Mouse (Mus musculus) neural tube, embryonic 11.5 days (tissue): ENCODE measurements at regions not wholly inside any gene's neighbourhood (a gene's known extent, or its start where the extent isn't known, plus 50 kb on each side); places are given as distances from the start of the nearest gene placed in this dataset.

ENCODE experiments used
- ATAC-seq: fragments of 200-750 bp; cut with Nextera tagmentation; 2 replicates; pipeline ENCODE4 v1.8.0; 2017; ENCODE audit warnings: moderate number of reproducible peaks, mild to moderate bottlenecking, moderate TSS enrichment, moderate library complexity; ENCODE audit not compliant: insufficient read depth, low FRiP score, low TSS enrichment
- DNase-seq: peaks from one replicate; pipeline ENCODE4 v3.0.0-alpha.2; 2015; ENCODE audit warnings: low spot score
- H3K27ac ChIP-seq: fragments of 300-500 bp; sonication (generic); 2 replicates; pipeline ENCODE4 v1.5.1; 2014; ENCODE audit warnings: low read depth, mild to moderate bottlenecking, low read length
- H3K27me3 ChIP-seq: fragments of 300-500 bp; sonication (generic); 2 replicates; pipeline ENCODE4 v1.6.1; 2014; ENCODE audit warnings: mild to moderate bottlenecking, low read length, mixed read lengths; ENCODE audit not compliant: control insufficient read depth, insufficient read depth
- H3K36me3 ChIP-seq: fragments of 300-500 bp; sonication (generic); 2 replicates; pipeline ENCODE4 v1.6.1; 2014; ENCODE audit warnings: mild to moderate bottlenecking, low read length, moderate library complexity, mixed read lengths; ENCODE audit not compliant: control insufficient read depth, insufficient read depth
- H3K4me1 ChIP-seq: fragments of 300-500 bp; sonication (generic); 2 replicates; pipeline ENCODE4 v1.6.1; 2014; ENCODE audit warnings: low read length, mixed read lengths; ENCODE audit not compliant: control insufficient read depth, insufficient read depth
- H3K4me2 ChIP-seq: fragments of 300-500 bp; sonication (generic); 2 replicates; pipeline ENCODE4 v1.6.1; 2014; ENCODE audit warnings: low read depth, mild to moderate bottlenecking, moderate library complexity
- H3K4me3 ChIP-seq: fragments of 300-500 bp; sonication (generic); 2 replicates; pipeline ENCODE4 v1.5.1; 2014; ENCODE audit warnings: low read depth, low read length
- H3K9ac ChIP-seq: fragments of 300-500 bp; sonication (generic); 2 replicates; pipeline ENCODE4 v1.6.1; 2014; ENCODE audit warnings: mild to moderate bottlenecking, low read length
- H3K9me3 ChIP-seq: fragments of 300-500 bp; sonication (generic); 2 replicates; pipeline ENCODE4 v1.6.1; 2016; ENCODE audit warnings: low read length; ENCODE audit not compliant: control insufficient read depth
- whole genome bisulfite sequencing: fragments of 180-500 bp; shearing (Covaris S2); extraction: QIAGEN DNeasy Blood & Tissue Kit; methylation state at CpG from one replicate; pipeline ENCODE4 v1.1.7; 2014; 5-methylcytosine and 5-hydroxymethylcytosine counted together

DNA sequence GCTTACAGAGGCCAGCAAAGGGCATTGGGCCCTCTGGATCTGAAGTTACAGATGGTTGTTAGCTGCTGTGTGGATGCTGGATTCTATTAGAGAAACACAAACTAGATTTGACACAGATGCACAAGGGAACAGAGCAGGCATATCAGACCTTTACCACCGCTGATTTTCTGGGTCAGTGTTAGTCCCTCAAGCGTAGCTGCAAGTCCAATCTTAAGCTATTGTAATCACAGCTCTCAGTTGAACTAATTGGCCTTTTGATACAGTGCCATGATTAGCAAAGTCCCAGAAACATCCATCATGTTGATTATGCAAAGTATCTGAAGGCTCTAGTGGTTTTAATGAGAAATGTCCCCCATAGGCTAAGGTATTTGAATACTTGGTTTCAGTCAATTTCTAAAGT lies 54.2 kb upstream of the Plppr5 start:
- no peaks in the 10 kb centered on the region for H3K9me3 ChIP-seq
- H3K4me1 ChIP-seq: no peaks in the 10 kb centered on the region
- DNase-seq: no peak
- no peak overlapping the region for H3K9ac ChIP-seq
- ATAC-seq: no peak
- 72% methylated on average over 2 of the region's 2 CpGs for WGBS
- no peak overlapping the region for H3K4me3 ChIP-seq
- no peaks in the 10 kb centered on the region for H3K36me3 ChIP-seq
- H3K4me2 ChIP-seq: no peak overlapping the region
- H3K27me3 ChIP-seq: no peaks in the 10 kb centered on the region
- H3K27ac ChIP-seq: no peak overlapping the region

DNA sequence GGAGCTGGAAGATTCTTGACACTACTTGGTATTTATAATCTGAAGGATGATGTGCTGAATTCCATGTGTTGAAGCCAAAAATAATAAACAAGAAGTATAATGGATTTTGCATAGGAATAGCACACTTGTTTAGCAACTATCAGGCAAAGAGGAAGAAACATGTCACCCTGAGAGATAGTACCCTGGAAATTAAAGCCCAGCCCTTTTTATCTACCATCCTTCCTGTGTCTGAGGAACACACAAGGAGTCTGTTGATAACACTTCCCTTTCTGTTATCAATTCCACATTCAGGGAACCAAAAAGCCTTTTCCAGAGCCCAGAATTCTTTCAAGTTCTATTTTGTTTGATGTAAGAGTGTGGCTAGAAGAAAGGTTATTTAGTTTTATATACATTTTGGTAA lies 66.5 kb upstream of the Plppr5 start:
- H3K9me3 ChIP-seq: no peaks in the 10 kb centered on the region
- no peak overlapping the region for H3K4me2 ChIP-seq
- no peaks in the 10 kb centered on the region for H3K27me3 ChIP-seq
- H3K9ac ChIP-seq: no peak overlapping the region
- no peaks in the 10 kb centered on the region for H3K36me3 ChIP-seq
- H3K4me3 ChIP-seq: no peak overlapping the region
- no peaks in the 10 kb centered on the region for H3K4me1 ChIP-seq
- ATAC-seq (no peak), DNase-seq (no peak)
- no peak overlapping the region for H3K27ac ChIP-seq

DNA sequence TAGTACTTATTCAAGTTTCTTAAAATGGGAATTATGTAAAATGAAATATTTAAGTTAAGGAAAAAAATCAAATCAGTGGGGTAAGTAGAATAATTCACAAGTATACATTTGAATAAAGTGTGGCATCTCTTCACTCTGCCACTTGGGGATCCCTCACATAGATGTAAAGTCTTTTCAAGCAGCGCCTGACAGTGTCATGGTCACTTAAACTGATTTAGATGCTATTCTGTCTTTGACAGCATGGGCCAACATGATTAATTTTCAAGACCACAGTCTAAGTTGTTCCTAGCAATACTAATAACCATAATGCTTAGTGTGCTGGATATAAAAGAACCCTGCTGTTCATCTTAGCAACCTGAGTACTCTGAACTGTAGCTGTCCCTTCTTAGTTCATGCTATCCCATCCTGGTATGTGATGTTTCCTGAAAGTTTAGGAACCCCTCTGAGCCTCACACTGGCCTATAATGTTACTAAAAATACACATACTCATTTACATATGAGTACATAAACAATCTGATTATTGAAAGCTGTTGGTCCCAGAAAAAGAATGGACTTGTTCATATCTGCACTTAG lies 68.4 kb upstream of the Plppr5 start:
- Histone ChIP-seq H3K4me1 (no peaks in the 10 kb centered on the region), H3K9ac (no peak overlapping the region), H3K4me3 (no peak overlapping the region), H3K36me3 (no peaks in the 10 kb centered on the region), H3K9me3 (no peaks in the 10 kb centered on the region), H3K4me2 (no peak overlapping the region), H3K27ac (no peak overlapping the region), H3K27me3 (no peaks in the 10 kb centered on the region)
- WGBS: 42% methylated on average over 1 of the region's 1 CpGs
- ATAC-seq (no peak), DNase-seq (no peak)

DNA sequence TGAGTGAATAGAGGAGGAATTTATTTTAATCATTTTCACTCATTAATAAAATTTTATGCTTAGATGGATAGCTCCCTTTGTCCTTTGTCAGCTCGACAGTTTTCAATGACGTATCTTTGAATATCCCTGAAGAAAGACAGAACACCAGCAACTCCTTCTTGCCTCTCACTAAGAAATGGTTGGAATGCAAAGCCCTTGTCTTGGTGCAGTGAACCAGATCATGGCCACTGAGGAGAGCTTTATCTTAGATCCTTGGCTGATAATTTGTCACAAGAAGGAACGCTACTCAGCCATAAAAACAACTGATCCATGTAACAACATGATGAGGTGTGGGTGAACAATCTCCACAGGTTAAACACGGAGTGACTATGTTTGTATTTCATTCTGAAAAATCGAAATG lies 73.5 kb upstream of the Plppr5 start:
- no peak overlapping the region for H3K4me2 ChIP-seq
- no peaks in the 10 kb centered on the region for H3K36me3 ChIP-seq
- WGBS: 30% methylated on average over 5 of the region's 5 CpGs

DNA sequence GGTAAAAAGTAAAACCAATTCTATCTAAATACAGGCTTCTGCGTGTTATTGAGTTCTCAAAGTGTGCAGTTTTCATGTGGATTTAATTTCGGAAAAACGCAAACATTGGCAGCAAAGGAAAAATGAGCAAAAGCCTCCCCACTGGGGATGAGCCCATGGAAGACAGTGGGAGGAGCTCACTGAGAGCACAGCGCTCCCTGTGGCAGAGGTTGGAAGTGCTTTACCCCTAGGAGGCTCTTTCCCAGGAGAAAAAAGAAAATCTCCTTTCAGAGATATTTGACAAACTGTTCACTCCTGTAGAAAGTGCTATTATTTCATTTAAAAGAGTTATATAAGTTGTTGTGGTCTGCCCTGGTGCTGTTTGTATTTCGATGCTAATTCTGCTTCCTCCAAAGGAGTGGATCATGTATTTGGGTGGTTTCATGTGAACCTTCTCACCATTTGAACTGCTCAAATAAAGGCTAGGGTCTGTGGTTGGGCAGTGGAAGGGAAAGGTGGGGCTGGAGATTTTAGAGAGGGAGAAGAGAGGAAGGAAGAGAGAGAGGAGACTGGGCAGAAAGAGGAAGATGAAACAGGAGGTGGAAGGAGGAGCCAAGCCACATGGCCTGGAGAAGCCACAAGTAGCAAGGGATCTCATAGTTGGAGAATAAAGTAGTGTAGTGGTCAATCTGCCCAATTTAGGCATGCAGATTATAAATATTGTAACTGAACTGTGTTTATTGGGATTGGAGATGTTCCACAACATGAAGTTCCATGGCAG lies 76.3 kb upstream of the Plppr5 start:
- Histone ChIP-seq H3K36me3 (no peaks in the 10 kb centered on the region), H3K27me3 (no peaks in the 10 kb centered on the region), H3K4me2 (no peak overlapping the region), H3K4me1 (no peaks in the 10 kb centered on the region), H3K27ac (no peak overlapping the region), H3K4me3 (no peak overlapping the region), H3K9me3 (no peaks in the 10 kb centered on the region), H3K9ac (no peak overlapping the region)
- no peak for ATAC-seq
- DNase-seq: peak; percentile 13
- 90% methylated on average over 5 of the region's 5 CpGs for WGBS

More for the DNA sequence above, 73.5 kb upstream of the Plppr5 start:
- Histone ChIP-seq H3K4me3 (no peak overlapping the region), H3K27ac (no peak overlapping the region), H3K9me3 (no peaks in the 10 kb centered on the region), H3K9ac (no peak overlapping the region), H3K27me3 (no peaks in the 10 kb centered on the region), H3K4me1 (no peaks in the 10 kb centered on the region)
- 0 out of 2 replicates have a peak, but pooled peaks have one; percentile 9 for ATAC-seq
- no peak for DNase-seq

DNA sequence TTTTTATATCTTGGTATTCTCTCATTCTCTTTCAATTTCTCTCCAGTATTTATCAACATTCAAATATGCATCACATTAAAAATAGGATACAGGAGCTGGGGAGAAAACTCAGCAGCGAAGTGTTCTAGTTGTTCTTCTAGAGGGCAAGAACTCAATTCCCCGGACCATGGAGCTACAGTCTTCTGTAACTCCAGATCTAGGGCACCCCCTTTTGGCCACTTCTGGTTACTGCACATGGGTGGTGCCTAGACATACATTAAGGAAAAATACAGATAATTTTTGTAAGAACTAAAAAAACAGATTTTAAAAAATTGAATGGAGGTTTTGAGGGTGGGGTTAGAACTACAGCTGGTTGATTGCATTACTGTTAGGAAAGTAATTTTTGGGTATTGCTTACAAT lies 80.5 kb upstream of the Plppr5 start:
- Histone ChIP-seq H3K4me1 (no peaks in the 10 kb centered on the region), H3K4me3 (no peak overlapping the region), H3K36me3 (no peaks in the 10 kb centered on the region), H3K27me3 (no peaks in the 10 kb centered on the region), H3K27ac (no peak overlapping the region), H3K4me2 (no peak overlapping the region), H3K9me3 (no peaks in the 10 kb centered on the region), H3K9ac (no peak overlapping the region)
- WGBS: 68% methylated on average over 2 of the region's 2 CpGs
- DNase-seq (peak; percentile 39), ATAC-seq (no peak)

DNA sequence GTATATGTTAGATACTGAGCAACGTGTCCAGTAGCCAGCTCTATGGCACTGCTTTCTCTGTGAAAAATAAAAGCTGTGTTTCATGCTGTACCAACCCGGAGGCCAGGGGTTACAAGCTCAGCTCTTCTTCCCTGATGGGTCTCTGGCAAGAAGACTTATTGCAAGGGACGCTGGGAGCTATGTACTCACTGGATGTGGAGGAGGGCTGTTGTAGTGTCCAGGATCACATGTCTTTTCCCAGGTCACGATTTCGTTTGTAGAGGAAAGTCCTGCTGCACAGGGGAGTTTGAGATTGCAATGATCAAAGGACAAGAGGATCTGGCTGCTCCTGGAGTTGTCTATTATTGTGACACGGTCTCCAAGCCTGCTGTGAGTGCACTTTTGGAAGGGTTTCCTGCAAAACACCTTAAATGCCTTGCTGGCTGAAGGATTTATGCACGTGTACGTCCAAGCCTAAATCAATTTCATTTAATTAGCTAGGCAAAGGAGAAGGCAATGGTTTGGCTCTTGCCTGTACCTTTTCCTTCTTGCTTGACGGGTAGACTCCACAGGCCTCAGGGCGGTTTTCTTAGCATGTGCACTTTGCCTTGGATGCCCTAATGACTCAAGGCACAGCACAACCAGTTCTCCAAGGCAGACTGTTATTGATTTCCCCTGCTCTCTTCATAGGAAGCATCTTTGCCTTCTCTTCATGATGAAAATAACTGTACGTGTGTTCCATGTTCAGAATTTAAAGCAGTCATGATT lies 87.2 kb upstream of the Plppr5 start:
- no peaks in the 10 kb centered on the region for H3K4me1 ChIP-seq

DNA sequence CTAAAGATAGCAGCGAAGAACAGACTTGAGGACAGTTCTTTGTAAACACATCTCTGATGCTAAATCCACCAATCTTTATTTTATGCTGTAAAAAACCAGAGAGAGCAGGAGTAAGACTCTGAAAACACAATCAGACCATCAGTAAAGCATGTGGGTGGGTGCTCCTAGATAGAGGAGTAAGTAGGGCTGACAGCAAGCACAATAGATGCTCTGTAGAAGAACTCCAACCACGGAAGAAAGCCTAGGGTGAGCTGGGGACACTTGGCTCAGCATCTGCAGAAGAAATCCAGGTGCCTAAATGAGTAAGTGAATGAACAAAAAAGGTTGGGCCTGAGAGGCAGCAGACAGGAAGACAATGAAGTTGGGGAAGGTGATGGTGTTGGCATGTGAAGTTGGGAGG lies 88.3 kb upstream of the Plppr5 start:
- WGBS: 90% methylated on average over 2 of the region's 2 CpGs
- ATAC-seq: no peak

More for the DNA sequence above, 87.2 kb upstream of the Plppr5 start:
- H3K27me3 ChIP-seq: no peaks in the 10 kb centered on the region
- no peaks in the 10 kb centered on the region for H3K9me3 ChIP-seq
- H3K4me2 ChIP-seq: no peak overlapping the region
- no peak overlapping the region for H3K27ac ChIP-seq
- no peak overlapping the region for H3K9ac ChIP-seq
- ATAC-seq (no peak), DNase-seq (no peak)
- 66% methylated on average over 11 of the region's 11 CpGs for WGBS
- no peaks in the 10 kb centered on the region for H3K36me3 ChIP-seq
- no peak overlapping the region for H3K4me3 ChIP-seq

DNA sequence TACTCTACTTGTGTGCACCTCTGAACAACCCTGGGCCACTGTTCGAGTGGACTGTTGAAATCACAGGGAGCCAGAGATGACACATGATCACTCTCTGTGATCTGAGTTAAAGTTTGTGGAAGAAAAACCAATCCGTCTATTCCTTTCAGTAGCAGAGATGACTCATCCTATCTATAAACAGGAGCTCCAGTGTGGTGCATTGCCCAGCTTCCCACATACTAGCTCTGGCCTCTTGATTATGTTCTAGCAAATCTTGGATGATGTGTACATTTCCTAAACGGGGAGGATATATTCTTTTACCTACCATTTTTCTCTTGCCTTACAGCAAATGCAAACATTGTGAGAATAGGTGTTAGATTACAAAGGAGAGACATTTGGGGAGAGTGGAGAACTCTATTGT lies 94.5 kb upstream of the Plppr5 start:
- WGBS: 81% methylated on average over 3 of the region's 3 CpGs

More for the DNA sequence above, 88.3 kb upstream of the Plppr5 start:
- DNase-seq: no peak
- Histone ChIP-seq H3K4me3 (no peak overlapping the region), H3K9ac (no peak overlapping the region), H3K9me3 (no peaks in the 10 kb centered on the region), H3K4me1 (no peaks in the 10 kb centered on the region), H3K27ac (no peak overlapping the region), H3K27me3 (no peaks in the 10 kb centered on the region), H3K4me2 (no peak overlapping the region), H3K36me3 (no peaks in the 10 kb centered on the region)

More for the DNA sequence above, 94.5 kb upstream of the Plppr5 start:
- Histone ChIP-seq H3K4me1 (no peaks in the 10 kb centered on the region), H3K9me3 (no peaks in the 10 kb centered on the region), H3K27ac (no peak overlapping the region), H3K27me3 (no peaks in the 10 kb centered on the region), H3K9ac (no peak overlapping the region), H3K36me3 (no peaks in the 10 kb centered on the region), H3K4me3 (no peak overlapping the region), H3K4me2 (no peak overlapping the region)
- ATAC-seq (no peak), DNase-seq (no peak)
